8 mouse cellular contexts compared by ENCODE assay signal in genomic region chr6:83162701-83163100, GRCm38 (mm10). TPM values are rescaled to one million over a fixed set of nuclear protein-coding genes. Genes with fewer than 3 reads are reported as not detected.
DNase-seq lines count a peak whose midpoint lies in the region; ATAC-seq and TF ChIP-seq lines count a peak whose summit lies in the region.

No protein-coding gene starts in this region.

- 1% methylated on average over 8 of the region's 8 CpGs for WGBS in heart, embryonic 12.5 days
- under 1% methylated on average over 8 of the region's 8 CpGs for WGBS in kidney, embryonic 15.5 days
- WGBS in lung, postnatal 0 days, result 2% methylated on average over 8 of the region's 8 CpGs

- H3K9me3 ChIP-seq in CH12.LX (replicated peaks; ENCODE audit: low read length), result no peaks in the 10 kb centered on the region
- no peaks in the 10 kb centered on the region for H3K9me3 ChIP-seq in heart, embryonic 12.5 days (replicated peaks)
- H3K9me3 ChIP-seq in kidney, embryonic 15.5 days (replicated peaks), result no peaks in the 10 kb centered on the region
- H3K9me3 ChIP-seq in lung, postnatal 0 days (ENCODE audit: low read length), result no peaks in the 10 kb centered on the region

- no peak for TF ChIP-seq POLR2A in CH12.LX (IDR thresholded peaks at IDR 0.05; ENCODE audit: low read depth, low read length)
- TF ChIP-seq POLR2A in cortical plate, adult 2 months (IDR thresholded peaks at IDR 0.05; ENCODE audit: extremely low read depth, insufficient read depth, low read length), result no peak

- DNase-seq in CH12.LX (ENCODE audit: extremely low read depth), result peak; percentile 72
- DNase-seq in T-cell, adult 2 months (ENCODE audit: low spot score), result peak; percentile 45
- peak; percentile 77 for DNase-seq in lung, postnatal 0 days (ENCODE audit: low spot score)
- DNase-seq in retina, postnatal 1 day, result peak; percentile 83

- no peak overlapping the region for H3K4me3 ChIP-seq in CH12.LX (replicated peaks in 1 of 3; ENCODE audit: low read depth in 2 of 3, low read length in 2 of 3, poor library complexity in 1 of 3)
- H3K4me3 ChIP-seq in cortical plate, adult 2 months (ENCODE audit: insufficient read depth, low read length), result 0 out of 2 replicates have a peak overlapping the region, but pooled peaks have one; percentile 3
- peak overlapping the region; percentile 39 for H3K4me3 ChIP-seq in heart, embryonic 12.5 days
- peak overlapping the region; percentile 45 for H3K4me3 ChIP-seq in kidney, embryonic 15.5 days (replicated peaks)
- peak overlapping the region; percentile 34 for H3K4me3 ChIP-seq in lung, postnatal 0 days (ENCODE audit: low read depth, low read length)

- no peaks in the 10 kb centered on the region; the same call in none of the 2 replicates for H3K79me2 ChIP-seq in CH12.LX (replicated peaks; ENCODE audit: control insufficient read depth, extremely low read depth, insufficient read depth, poor library complexity, severe bottlenecking)

- in situ Hi-C loops in CH12.LX (cut with MboI; ENCODE audit: low pct_ligation_motif_present, low pct_unique_long_range_greater_than_20kb, low sequenced_read_pairs), result no loop called here

- ATAC-seq in heart, embryonic 12.5 days (ENCODE audit: insufficient number of reproducible peaks, low FRiP score), result no peak
- ATAC-seq in kidney, embryonic 15.5 days (replicated peaks; ENCODE audit: low FRiP score), result no peak
- no peak for ATAC-seq in lung, postnatal 0 days
- ATAC-seq in frontal cortex, adult (ENCODE audit: low TSS enrichment), result no peak

- peaks cover 0 to 24% of the 10 kb centered on the region in 2 experiments; a peak in 2 of 4 replicates for H3K4me1 ChIP-seq in CH12.LX (ENCODE audit: control insufficient read depth in 1 of 2, insufficient read depth in 2 of 2)
- no peaks in the 10 kb centered on the region; the same call in 1 of the 2 replicates for H3K4me1 ChIP-seq in cortical plate, adult 2 months (ENCODE audit: control insufficient read depth, insufficient read depth, low read length)
- peaks cover 28% of the 10 kb centered on the region for H3K4me1 ChIP-seq in heart, embryonic 12.5 days (replicated peaks)
- H3K4me1 ChIP-seq in kidney, embryonic 15.5 days, result peaks cover 41% of the 10 kb centered on the region
- peaks cover 12% of the 10 kb centered on the region; the same call in 1 of the 2 replicates for H3K4me1 ChIP-seq in lung, postnatal 0 days (ENCODE audit: insufficient read depth, low read depth, low read length)

- H3K27me3 ChIP-seq in CH12.LX (replicated peaks), result peaks cover 5% of the 10 kb centered on the region
- H3K27me3 ChIP-seq in heart, embryonic 12.5 days (replicated peaks), result peaks cover 30% of the 10 kb centered on the region
- H3K27me3 ChIP-seq in kidney, embryonic 15.5 days, result peaks cover 30% of the 10 kb centered on the region
- 0 out of 2 replicates have a peak, but pooled peaks cover 6% of the 10 kb centered on the region for H3K27me3 ChIP-seq in lung, postnatal 0 days (replicated peaks; ENCODE audit: insufficient read depth, low read length)

- TF ChIP-seq RAD21 in CH12.LX (IDR thresholded peaks at IDR 0.05; ENCODE audit: low read depth, low read length), result peak; percentile 66

- H3K36me3 ChIP-seq in CH12.LX (replicated peaks in 1 of 2; ENCODE audit: control insufficient read depth in 1 of 2, insufficient read depth in 1 of 2, low read length in 1 of 2), result no peaks in the 10 kb centered on the region
- H3K36me3 ChIP-seq in heart, embryonic 12.5 days, result no peaks in the 10 kb centered on the region
- no peaks in the 10 kb centered on the region for H3K36me3 ChIP-seq in kidney, embryonic 15.5 days
- H3K36me3 ChIP-seq in lung, postnatal 0 days (ENCODE audit: insufficient read depth, low read length), result no peaks in the 10 kb centered on the region

- peak overlapping the region; percentile 37; the same call in 1 of the 2 replicates for H3K4me2 ChIP-seq in CH12.LX (ENCODE audit: insufficient read depth, low read depth, poor library complexity, severe bottlenecking)
- peak overlapping the region; percentile 73 for H3K4me2 ChIP-seq in heart, embryonic 12.5 days
- H3K4me2 ChIP-seq in kidney, embryonic 15.5 days, result peak overlapping the region; percentile 85
- H3K4me2 ChIP-seq in lung, postnatal 0 days (replicated peaks; ENCODE audit: low read depth, low read length), result peak overlapping the region; percentile 65

- H3K9ac ChIP-seq in CH12.LX (ENCODE audit: insufficient read depth, low read depth), result no peak overlapping the region
- 0 out of 2 replicates have a peak overlapping the region, but pooled peaks have one; percentile 39 for H3K9ac ChIP-seq in heart, embryonic 12.5 days
- H3K9ac ChIP-seq in kidney, embryonic 15.5 days, result peak overlapping the region; percentile 43; the same call in 1 of the 2 replicates
- H3K9ac ChIP-seq in lung, postnatal 0 days (replicated peaks; ENCODE audit: low read depth), result no peak overlapping the region

- TF ChIP-seq EP300 in CH12.LX (IDR thresholded peaks at IDR 0.05; ENCODE audit: low read length), result no peak
- TF ChIP-seq EP300 in lung, postnatal 0 days (IDR thresholded peaks at IDR 0.05), result no peak

- H3K27ac ChIP-seq in CH12.LX (ENCODE audit: insufficient read depth, low read depth), result no peak overlapping the region
- no peak overlapping the region for H3K27ac ChIP-seq in cortical plate, adult 2 months (ENCODE audit: insufficient read depth, low read length)
- H3K27ac ChIP-seq in heart, embryonic 12.5 days (ENCODE audit: poor library complexity, severe bottlenecking), result no peak overlapping the region
- H3K27ac ChIP-seq in kidney, embryonic 15.5 days, result no peak overlapping the region
- H3K27ac ChIP-seq in lung, postnatal 0 days (ENCODE audit: low read length), result no peak overlapping the region

- peak; percentile 70 to 84 for TF ChIP-seq CTCF in CH12.LX (conservative IDR thresholded peaks at IDR 0.05 in 1 of 2, IDR thresholded peaks at IDR 0.05 in 1 of 2; ENCODE audit: low read depth in 2 of 2, low read length in 2 of 2)
- TF ChIP-seq CTCF in cortical plate, adult 2 months (IDR thresholded peaks at IDR 0.05; ENCODE audit: extremely low read depth, insufficient read depth, low read length), result peak; percentile 84
- peak; percentile 86 for TF ChIP-seq CTCF in lung, postnatal 0 days (IDR thresholded peaks at IDR 0.05)

- dilution Hi-C loops in CH12.LX (cut with MboI; ENCODE audit: extremely low pct_ligation_motif_present, extremely low pct_unique_long_range_greater_than_20kb, low sequenced_read_pairs), result no loop called here

TF ChIP-seq in CH12.LX, 34 proteins besides CTCF, POLR2A, EP300 and RAD21 (continues in another document):
- TF ChIP-seq MAFK (IDR thresholded peaks at IDR 0.05; ENCODE audit: insufficient replicate concordance, low read length), result no peak
- TF ChIP-seq E2F4 (IDR thresholded peaks at IDR 0.05; ENCODE audit: insufficient replicate concordance, low read depth, low read length), result no peak
- TF ChIP-seq ZMIZ1 (IDR thresholded peaks at IDR 0.05; ENCODE audit: low read depth, low read length), result no peak
- TF ChIP-seq TCF12 (IDR thresholded peaks at IDR 0.05; ENCODE audit: low read depth, low read length), result no peak
- no peak for TF ChIP-seq GABPA (IDR thresholded peaks at IDR 0.05; ENCODE audit: insufficient replicate concordance, low read depth, low read length)
- TF ChIP-seq HCFC1 (IDR thresholded peaks at IDR 0.05; ENCODE audit: low read depth, low read length), result no peak

RNA-seq across cellular contexts. Expression of gene Dctn1, which starts 3.0 kb away (rescaled TPM):
- total RNA-seq in CH12.LX (2012; rRNA removed), result 17.8 and 19.8 TPM in 2 replicates
- 12.2 and 12.8 TPM in 2 replicates for total RNA-seq in CH12.LX (2014; rRNA removed)
- polyA plus RNA-seq in CH12.LX (2012; ENCODE audit: insufficient read length, low read depth), result 36.4 and 37.3 TPM in 2 replicates
- polyA plus RNA-seq in cortical plate, adult 2 months (2012; rRNA removed), result 332 and 350 TPM in 2 replicates
- polyA plus RNA-seq in heart, embryonic 12.5 days (2016; fragmentation: Nextera tagmentation; extraction: Ambion mirVana), result 86.9 and 89.0 TPM in 2 replicates
- polyA plus RNA-seq in kidney, embryonic 15.5 days (2015; fragmentation: Nextera tagmentation; extraction: Ambion mirVana), result 89.2 and 93.9 TPM in 2 replicates
- 55.3 and 63.7 TPM in 2 replicates for polyA plus RNA-seq in lung, postnatal 0 days (2015; fragmentation: Nextera tagmentation; extraction: Ambion mirVana)

RNA-seq across cellular contexts. Expression of gene 1700003E16Rik, which starts 6.5 kb away (rescaled TPM):
- total RNA-seq in CH12.LX (2012; rRNA removed) (0.34 and 0.38 TPM in 2 replicates), CH12.LX (2014; rRNA removed) (not detected in 2 replicates)
- 0.23 and 0.25 TPM in 2 replicates for polyA plus RNA-seq in CH12.LX (2012; ENCODE audit: insufficient read length, low read depth)
- 29.7 and 31.4 TPM in 2 replicates for polyA plus RNA-seq in cortical plate, adult 2 months (2012; rRNA removed)
- 0.17 and 0.39 TPM in 2 replicates for polyA plus RNA-seq in heart, embryonic 12.5 days (2016; fragmentation: Nextera tagmentation; extraction: Ambion mirVana)
- polyA plus RNA-seq in kidney, embryonic 15.5 days (2015; fragmentation: Nextera tagmentation; extraction: Ambion mirVana), result 1.6 and 2.4 TPM in 2 replicates
- 6.1 and 9.8 TPM in 2 replicates for polyA plus RNA-seq in lung, postnatal 0 days (2015; fragmentation: Nextera tagmentation; extraction: Ambion mirVana)

RNA-seq across cellular contexts. Expression of gene Wdr54, which starts 6.5 kb away (rescaled TPM):
- total RNA-seq in CH12.LX (2012; rRNA removed), result 4.7 and 10.3 TPM in 2 replicates
- total RNA-seq in CH12.LX (2014; rRNA removed), result 4.9 and 7.8 TPM in 2 replicates
- polyA plus RNA-seq in CH12.LX (2012; ENCODE audit: insufficient read length, low read depth), result 1.7 and 1.9 TPM in 2 replicates
- polyA plus RNA-seq in cortical plate, adult 2 months (2012; rRNA removed), result 29.0 and 34.1 TPM in 2 replicates
- polyA plus RNA-seq in heart, embryonic 12.5 days (2016; fragmentation: Nextera tagmentation; extraction: Ambion mirVana), result 4.2 and 6.8 TPM in 2 replicates
- polyA plus RNA-seq in kidney, embryonic 15.5 days (2015; fragmentation: Nextera tagmentation; extraction: Ambion mirVana), result 6.6 and 8.3 TPM in 2 replicates
- polyA plus RNA-seq in lung, postnatal 0 days (2015; fragmentation: Nextera tagmentation; extraction: Ambion mirVana), result 3.1 and 3.3 TPM in 2 replicates

RNA-seq across cellular contexts. Expression of gene Rtkn, which starts 27.4 kb away (rescaled TPM):
- total RNA-seq in CH12.LX (2012; rRNA removed), result 0.59 and 0.68 TPM in 2 replicates
- total RNA-seq in CH12.LX (2014; rRNA removed), result 0.54 and 1.3 TPM in 2 replicates
- polyA plus RNA-seq in CH12.LX (2012; ENCODE audit: insufficient read length, low read depth), result 0.47 and 0.78 TPM in 2 replicates
- 163 and 169 TPM in 2 replicates for polyA plus RNA-seq in cortical plate, adult 2 months (2012; rRNA removed)
- polyA plus RNA-seq in heart, embryonic 12.5 days (2016; fragmentation: Nextera tagmentation; extraction: Ambion mirVana), result 20.3 and 22.0 TPM in 2 replicates
- polyA plus RNA-seq in kidney, embryonic 15.5 days (2015; fragmentation: Nextera tagmentation; extraction: Ambion mirVana), result 31.5 and 33.7 TPM in 2 replicates
- polyA plus RNA-seq in lung, postnatal 0 days (2015; fragmentation: Nextera tagmentation; extraction: Ambion mirVana), result 51.2 and 63.8 TPM in 2 replicates

RNA-seq across cellular contexts. Expression of gene Ino80b, which starts 37.5 kb away (rescaled TPM):
- total RNA-seq in CH12.LX (2012; rRNA removed), result 26.1 and 26.9 TPM in 2 replicates
- 14.9 and 15.4 TPM in 2 replicates for total RNA-seq in CH12.LX (2014; rRNA removed)
- 30.4 and 34.2 TPM in 2 replicates for polyA plus RNA-seq in CH12.LX (2012; ENCODE audit: insufficient read length, low read depth)
- polyA plus RNA-seq in cortical plate, adult 2 months (2012; rRNA removed), result 23.2 and 25.5 TPM in 2 replicates
- 11.1 and 12.1 TPM in 2 replicates for polyA plus RNA-seq in heart, embryonic 12.5 days (2016; fragmentation: Nextera tagmentation; extraction: Ambion mirVana)
- 15.9 and 17.1 TPM in 2 replicates for polyA plus RNA-seq in kidney, embryonic 15.5 days (2015; fragmentation: Nextera tagmentation; extraction: Ambion mirVana)
- polyA plus RNA-seq in lung, postnatal 0 days (2015; fragmentation: Nextera tagmentation; extraction: Ambion mirVana), result 14.5 and 18.1 TPM in 2 replicates

Comparison
In these comparisons a context has a peak if more than half of its experiments do, and no peak if none do; other contexts are left out.
1. H3K4me3 ChIP-seq: peak in cortical plate, adult 2 months (single experiment), heart, embryonic 12.5 days (single experiment), kidney, embryonic 15.5 days (single experiment) and lung, postnatal 0 days (single experiment); none in CH12.LX (0 of 3).
2. H3K9ac ChIP-seq: peak in heart, embryonic 12.5 days (single experiment) and kidney, embryonic 15.5 days (single experiment); none in CH12.LX (single experiment) and lung, postnatal 0 days (single experiment).
3. Peak in every context shown above with its lines, with median percentiles within 50 percentile points of each other: DNase-seq, H3K4me2 ChIP-seq and CTCF ChIP-seq.